Mouse (Mus musculus): ENCODE results near the gene Msmb. TPM values are rescaled to one million over a fixed set of nuclear protein-coding genes. Genes with fewer than 3 reads are reported as not detected.
A peak's percentile ranks its signal among the peaks of the same experiment; 100 is the strongest.

The Msmb gene
- polyA plus RNA-seq, 1 experiment from 2014 or later = not detected

DNA sequence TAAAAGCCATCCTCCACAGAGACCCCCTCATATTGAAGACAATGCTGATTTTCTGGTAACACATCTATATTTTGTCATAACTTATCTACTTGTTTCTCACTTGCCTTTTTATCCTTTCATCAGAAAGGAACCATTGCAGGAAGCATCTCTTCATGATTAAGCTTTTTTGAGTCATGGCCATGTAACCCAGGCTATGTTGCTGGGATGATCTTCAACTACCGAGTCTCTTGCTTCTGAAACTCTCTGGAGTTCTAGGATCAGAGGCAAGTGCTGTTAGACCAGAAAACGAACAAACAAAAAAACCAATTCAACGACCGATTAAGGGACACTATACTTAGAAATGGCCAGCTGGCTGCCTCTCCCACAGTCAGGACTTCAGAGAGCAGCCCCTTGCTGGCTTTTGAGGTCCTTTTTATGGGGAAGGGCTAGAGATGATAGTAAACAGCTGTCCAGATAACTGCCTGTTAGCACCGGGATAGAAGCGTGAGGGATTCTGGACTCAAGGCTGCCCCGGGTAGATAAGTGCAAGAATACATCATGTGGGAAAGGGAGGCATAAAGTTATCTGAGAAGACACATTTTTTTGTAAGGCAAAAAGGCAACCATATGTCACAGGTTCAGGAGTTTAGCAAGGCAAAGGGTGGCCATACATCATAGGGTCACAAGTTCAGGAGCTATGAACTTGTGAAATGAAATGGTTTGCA is 4.1 kb downstream of the Msmb start:
- 34% methylated on average over 7 of the region's 7 CpGs for WGBS

GRCm38 (mm10) chr14:32146578-32146977 is 4.8 kb downstream of the Msmb start:
- ATAC-seq (ENCODE audit: insufficient number of reproducible peaks, low FRiP score) = no peak
- 64% methylated on average over 2 of the region's 2 CpGs for WGBS
- no peaks in the 10 kb centered on the region for H3K36me3 ChIP-seq
- H3K9ac ChIP-seq = no peak overlapping the region
- H3K4me1 ChIP-seq (replicated peaks) = peaks cover 9% of the 10 kb centered on the region
- no peak overlapping the region for H3K4me3 ChIP-seq
- no peak overlapping the region for H3K4me2 ChIP-seq
- H3K27ac ChIP-seq (ENCODE audit: poor library complexity, severe bottlenecking) = no peak overlapping the region
- H3K27me3 ChIP-seq (replicated peaks) = no peaks in the 10 kb centered on the region
- H3K9me3 ChIP-seq (replicated peaks) = 0 out of 2 replicates have a peak, but pooled peaks cover 4% of the 10 kb centered on the region

More for the DNA sequence above, 4.1 kb downstream of the Msmb start:
- H3K4me2 ChIP-seq = peak overlapping the region; percentile 7; the same call in 1 of the 2 replicates
- no peak overlapping the region for H3K4me3 ChIP-seq
- H3K27ac ChIP-seq (ENCODE audit: poor library complexity, severe bottlenecking) = peak overlapping the region; percentile 38
- H3K27me3 ChIP-seq (replicated peaks) = no peaks in the 10 kb centered on the region
- ATAC-seq (ENCODE audit: insufficient number of reproducible peaks, low FRiP score) = peak; percentile 86
- H3K9ac ChIP-seq = no peak overlapping the region
- H3K9me3 ChIP-seq (replicated peaks) = 0 out of 2 replicates have a peak, but pooled peaks cover 4% of the 10 kb centered on the region
- no peaks in the 10 kb centered on the region for H3K36me3 ChIP-seq
- H3K4me1 ChIP-seq (replicated peaks) = peaks cover 9% of the 10 kb centered on the region

- Histone ChIP-seq H3K4me3 (no peak overlapping the region), H3K27ac (ENCODE audit: poor library complexity, severe bottlenecking) (no peak overlapping the region), H3K27me3 (replicated peaks) (no peaks in the 10 kb centered on the region), H3K4me2 (no peak overlapping the region), H3K9ac (no peak overlapping the region), H3K9me3 (replicated peaks) (0 out of 2 replicates have a peak, but pooled peaks cover 4% of the 10 kb centered on the region), H3K36me3 (no peaks in the 10 kb centered on the region), H3K4me1 (replicated peaks) (0 out of 2 replicates have a peak, but pooled peaks cover 3% of the 10 kb centered on the region)
- WGBS = 76% methylated on average over 2 of the region's 2 CpGs
- ATAC-seq (ENCODE audit: insufficient number of reproducible peaks, low FRiP score) = no peak
Observed at GRCm38 (mm10) chr14:32150872-32151271, 9.0 kb downstream of the Msmb start.

DNA sequence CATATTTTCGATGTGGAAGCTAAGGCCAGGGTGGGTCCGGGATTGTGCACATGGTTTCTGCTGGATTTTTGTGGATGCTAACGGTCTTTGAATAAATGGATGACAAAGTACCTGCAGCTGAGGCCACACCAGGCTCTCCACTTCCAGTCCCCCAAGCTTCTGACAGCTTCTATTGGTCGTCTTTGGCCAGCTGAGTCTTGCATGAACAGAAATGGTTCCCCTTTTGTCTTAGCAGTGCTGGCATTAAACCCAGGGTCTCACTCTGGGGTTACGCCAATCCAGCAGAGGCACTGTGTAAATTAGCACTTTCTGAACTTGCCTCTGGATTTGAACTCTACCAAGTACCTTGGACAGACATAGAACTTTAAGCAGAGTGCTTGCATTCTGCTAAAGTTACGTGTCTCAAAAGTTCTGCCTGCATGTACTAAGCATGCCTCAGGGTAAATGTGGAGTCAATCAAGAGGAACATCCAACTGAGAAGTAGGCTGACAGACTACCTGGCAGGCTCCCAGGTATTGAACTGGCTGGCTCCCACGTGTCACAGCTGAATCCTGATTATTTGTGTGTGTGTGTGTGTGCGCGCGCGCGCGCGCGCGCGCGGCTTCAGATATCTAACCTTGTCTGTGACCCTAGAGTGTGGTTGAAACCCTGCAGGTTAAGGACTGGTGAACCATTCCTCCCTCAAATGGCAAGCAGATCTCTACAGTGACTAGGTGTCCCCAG is 10.6 kb downstream of the Msmb start:
- H3K9ac ChIP-seq = no peak overlapping the region
- no peak overlapping the region for H3K4me3 ChIP-seq
- H3K27ac ChIP-seq (ENCODE audit: poor library complexity, severe bottlenecking) = no peak overlapping the region
- WGBS = 89% methylated on average over 18 of the region's 18 CpGs
- no peaks in the 10 kb centered on the region for H3K36me3 ChIP-seq
- H3K27me3 ChIP-seq (replicated peaks) = no peaks in the 10 kb centered on the region
- 0 out of 2 replicates have a peak, but pooled peaks cover 4% of the 10 kb centered on the region for H3K9me3 ChIP-seq (replicated peaks)
- H3K4me2 ChIP-seq = no peak overlapping the region
- H3K4me1 ChIP-seq (replicated peaks) = no peaks in the 10 kb centered on the region
- ATAC-seq (ENCODE audit: insufficient number of reproducible peaks, low FRiP score) = no peak

DNA sequence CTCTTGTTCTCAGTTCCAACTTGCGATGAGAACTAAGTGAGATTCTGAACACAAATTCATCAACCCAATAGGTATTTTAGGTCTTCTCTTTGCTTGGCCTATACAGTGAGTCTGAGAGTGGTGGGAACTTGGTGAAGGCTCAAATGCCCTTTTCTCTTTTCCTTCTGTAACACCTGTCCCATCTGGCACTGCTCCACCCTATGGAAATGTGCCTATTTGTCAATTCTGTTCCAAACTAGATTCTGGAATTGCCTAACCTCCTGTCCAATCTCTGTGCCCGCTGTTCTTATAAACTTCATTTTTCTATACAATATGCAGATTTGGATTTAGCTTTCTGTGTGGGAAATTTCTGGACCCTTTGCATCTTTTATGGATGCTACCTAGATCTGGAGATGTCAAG is 11.3 kb downstream of the Msmb start:
- no peak for ATAC-seq (ENCODE audit: insufficient number of reproducible peaks, low FRiP score)
- Histone ChIP-seq H3K4me1 (replicated peaks) (no peaks in the 10 kb centered on the region), H3K36me3 (no peaks in the 10 kb centered on the region)

DNA sequence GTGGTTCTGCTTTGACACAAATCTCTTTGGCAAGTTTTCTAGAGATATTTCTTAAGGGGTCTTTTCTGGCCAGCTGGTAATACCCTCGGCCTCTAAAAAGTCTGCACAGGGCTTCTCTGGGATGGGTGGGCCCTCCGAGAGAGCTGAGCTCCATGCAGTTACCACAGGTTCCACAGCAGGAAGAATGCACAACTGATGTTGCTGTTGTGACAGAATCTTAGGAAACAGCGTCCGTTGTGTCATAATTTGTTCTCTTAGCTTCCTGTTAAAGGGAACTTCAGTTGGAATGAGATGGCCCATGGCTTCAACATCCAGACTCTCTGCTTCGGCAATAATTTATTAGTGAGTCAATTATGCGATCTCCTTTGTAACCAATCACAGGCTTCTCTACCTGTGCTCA is 12.9 kb downstream of the Msmb start:
- H3K36me3 ChIP-seq = no peaks in the 10 kb centered on the region
- ATAC-seq (ENCODE audit: insufficient number of reproducible peaks, low FRiP score) = no peak
- H3K9ac ChIP-seq = no peak overlapping the region
- peaks cover 5% of the 10 kb centered on the region for H3K4me1 ChIP-seq (replicated peaks)
- 85% methylated on average over 6 of the region's 6 CpGs for WGBS
- H3K27me3 ChIP-seq (replicated peaks) = no peaks in the 10 kb centered on the region
- no peak overlapping the region for H3K27ac ChIP-seq (ENCODE audit: poor library complexity, severe bottlenecking)
- no peak overlapping the region for H3K4me3 ChIP-seq
- no peak overlapping the region for H3K4me2 ChIP-seq
- H3K9me3 ChIP-seq (replicated peaks) = no peaks in the 10 kb centered on the region

More for the DNA sequence above, 11.3 kb downstream of the Msmb start:
- no peak overlapping the region for H3K27ac ChIP-seq (ENCODE audit: poor library complexity, severe bottlenecking)
- H3K27me3 ChIP-seq (replicated peaks) = no peaks in the 10 kb centered on the region
- 85% methylated on average over 2 of the region's 2 CpGs for WGBS
- H3K9ac ChIP-seq = no peak overlapping the region
- no peak overlapping the region for H3K4me2 ChIP-seq
- H3K4me3 ChIP-seq = no peak overlapping the region
- no peaks in the 10 kb centered on the region for H3K9me3 ChIP-seq (replicated peaks)

GRCm38 (mm10) chr14:32159150-32159670 is 17.4 kb downstream of the Msmb start:
- 0 out of 2 replicates have a peak overlapping the region, but pooled peaks have one; percentile 41 for H3K9ac ChIP-seq

DNA sequence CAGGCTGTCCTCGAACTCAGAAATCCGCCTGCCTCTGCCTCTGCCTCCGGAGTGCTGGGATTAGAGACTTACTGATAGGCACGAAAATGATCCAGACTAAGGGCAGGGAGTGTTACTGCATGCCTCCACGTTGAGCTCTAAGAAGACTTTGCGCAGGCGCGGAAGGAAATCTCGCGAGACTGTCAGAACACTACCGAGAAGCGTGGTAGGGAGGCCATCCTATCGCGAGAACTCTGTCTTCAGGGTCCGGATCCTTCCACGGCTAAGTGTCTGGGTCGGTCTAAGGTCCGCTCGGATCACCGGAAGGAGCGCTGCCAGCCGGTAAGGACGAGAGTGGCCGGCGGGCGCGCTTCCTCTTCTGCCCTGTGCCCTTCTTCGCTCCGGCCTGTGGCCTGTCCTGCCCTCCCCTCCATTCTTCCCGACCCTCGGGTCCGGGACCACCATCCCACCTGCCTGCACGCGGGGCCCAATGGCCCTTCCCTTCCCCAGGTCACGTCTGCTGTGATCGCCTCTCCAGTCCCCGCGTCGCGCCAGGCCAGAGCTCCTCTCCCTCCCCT is 17.9 kb downstream of the Msmb start, which contains the start of gene Ncoa4:
Gene Ncoa4 (plus strand): TSS at position 176 of the 557 bp plus-strand sequence.
- Histone ChIP-seq H3K27me3 (replicated peaks) (no peaks in the 10 kb centered on the region), H3K27ac (ENCODE audit: poor library complexity, severe bottlenecking) (peak within 1 kb of the TSS; percentile 96), H3K36me3 (no peaks in the 10 kb centered on the region), H3K4me1 (replicated peaks) (peaks cover 34% of the 10 kb centered on the region), H3K9ac (peak within 1 kb of the TSS; percentile 96), H3K9me3 (replicated peaks) (no peaks in the 10 kb centered on the region), H3K4me2 (peak within 1 kb of the TSS; percentile 90), H3K4me3 (peak within 1 kb of the TSS; percentile 97)
- ATAC-seq (ENCODE audit: insufficient number of reproducible peaks, low FRiP score) = peak; percentile 95
- under 1% methylated on average over 40 of the region's 40 CpGs for WGBS

More at GRCm38 (mm10) chr14:32159150-32159670, 17.4 kb downstream of the Msmb start:
- no peak for ATAC-seq (ENCODE audit: insufficient number of reproducible peaks, low FRiP score)
- Histone ChIP-seq H3K27me3 (replicated peaks) (no peaks in the 10 kb centered on the region), H3K4me1 (replicated peaks) (peaks cover 29% of the 10 kb centered on the region), H3K27ac (ENCODE audit: poor library complexity, severe bottlenecking) (peak overlapping the region; percentile 96), H3K4me3 (peak overlapping the region; percentile 97), H3K36me3 (no peaks in the 10 kb centered on the region), H3K9me3 (replicated peaks) (no peaks in the 10 kb centered on the region), H3K4me2 (peak overlapping the region; percentile 90)
- 37% methylated on average over 4 of the region's 4 CpGs for WGBS

- H3K36me3 ChIP-seq = no peaks in the 10 kb centered on the region
- peaks cover 42% of the 10 kb centered on the region for H3K4me1 ChIP-seq (replicated peaks)
- peak overlapping the region; percentile 96 for H3K27ac ChIP-seq (ENCODE audit: poor library complexity, severe bottlenecking)
- peak overlapping the region; percentile 96 for H3K9ac ChIP-seq
- peak overlapping the region; percentile 90 for H3K4me2 ChIP-seq
- no peaks in the 10 kb centered on the region for H3K9me3 ChIP-seq (replicated peaks)
- H3K27me3 ChIP-seq (replicated peaks) = no peaks in the 10 kb centered on the region
- peak overlapping the region; percentile 97 for H3K4me3 ChIP-seq
- ATAC-seq (ENCODE audit: insufficient number of reproducible peaks, low FRiP score) = 0 out of 2 replicates have a peak, but pooled peaks have one; percentile 24
- 25% methylated on average over 7 of the region's 7 CpGs for whole genome bisulfite sequencing
Observed at GRCm38 (mm10) chr14:32160563-32160962, 18.7 kb downstream of the Msmb start.

DNA sequence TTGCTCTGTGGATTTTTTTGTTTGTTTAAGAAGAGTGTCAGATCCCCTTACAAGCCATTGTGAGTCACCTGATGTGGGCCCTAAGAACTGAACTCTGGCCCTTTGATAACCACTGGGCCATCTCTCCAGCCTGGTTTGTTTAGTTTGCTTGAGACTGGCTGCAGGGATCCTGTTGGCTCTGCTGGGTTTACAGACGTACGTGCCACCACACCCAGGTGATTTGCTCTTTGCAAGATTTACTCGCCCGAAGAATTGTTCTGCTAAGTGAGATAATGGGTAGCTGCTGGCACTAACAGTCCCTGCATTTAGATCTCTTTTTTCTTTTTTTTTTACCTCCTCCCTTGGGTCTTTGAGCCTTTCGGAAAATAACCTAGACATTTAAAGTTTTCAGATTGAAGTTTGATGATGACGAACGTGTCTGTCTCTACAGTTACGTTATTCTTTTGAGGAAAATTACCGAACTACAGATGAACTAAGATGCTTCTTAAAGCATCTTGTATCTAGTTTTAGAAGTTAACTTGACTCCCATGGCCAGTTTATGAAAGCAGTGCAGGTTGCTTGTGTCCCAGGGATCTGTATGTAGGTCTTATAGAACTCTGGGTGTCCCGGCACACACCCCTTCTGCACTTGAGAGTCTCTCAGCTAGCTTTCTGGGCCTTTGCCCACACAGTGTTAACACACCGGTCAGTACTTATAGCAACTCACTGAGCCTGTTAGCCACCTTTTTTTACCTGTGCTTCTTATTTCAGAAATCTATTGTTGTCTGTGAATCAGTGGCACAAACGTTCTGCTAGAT is 19.5 kb downstream of the Msmb start:
- H3K27me3 ChIP-seq (replicated peaks) = no peaks in the 10 kb centered on the region
- no peaks in the 10 kb centered on the region for H3K36me3 ChIP-seq
- no peaks in the 10 kb centered on the region for H3K9me3 ChIP-seq (replicated peaks)
- H3K4me1 ChIP-seq (replicated peaks) = peaks cover 43% of the 10 kb centered on the region
- WGBS = 78% methylated on average over 12 of the region's 12 CpGs
- no peak overlapping the region for H3K27ac ChIP-seq (ENCODE audit: poor library complexity, severe bottlenecking)
- H3K4me3 ChIP-seq = peak overlapping the region; percentile 97
- peak overlapping the region; percentile 90 for H3K4me2 ChIP-seq
- no peak; the same call in 1 of the 2 replicates for ATAC-seq (ENCODE audit: insufficient number of reproducible peaks, low FRiP score)
- H3K9ac ChIP-seq = peak overlapping the region; percentile 96

All from heart, embryonic 12.5 days (tissue).